Mouse (Mus musculus) cerebellum, adult 11 months (tissue): ENCODE data around the gene Dnajc8.
A peak's percentile ranks its signal among the peaks of the same experiment; 100 is the strongest.

Experiments used
- DNase-seq: peaks from one replicate; pipeline ENCODE4 v3.0.0; 2022

Dnajc8 gene

DNA sequence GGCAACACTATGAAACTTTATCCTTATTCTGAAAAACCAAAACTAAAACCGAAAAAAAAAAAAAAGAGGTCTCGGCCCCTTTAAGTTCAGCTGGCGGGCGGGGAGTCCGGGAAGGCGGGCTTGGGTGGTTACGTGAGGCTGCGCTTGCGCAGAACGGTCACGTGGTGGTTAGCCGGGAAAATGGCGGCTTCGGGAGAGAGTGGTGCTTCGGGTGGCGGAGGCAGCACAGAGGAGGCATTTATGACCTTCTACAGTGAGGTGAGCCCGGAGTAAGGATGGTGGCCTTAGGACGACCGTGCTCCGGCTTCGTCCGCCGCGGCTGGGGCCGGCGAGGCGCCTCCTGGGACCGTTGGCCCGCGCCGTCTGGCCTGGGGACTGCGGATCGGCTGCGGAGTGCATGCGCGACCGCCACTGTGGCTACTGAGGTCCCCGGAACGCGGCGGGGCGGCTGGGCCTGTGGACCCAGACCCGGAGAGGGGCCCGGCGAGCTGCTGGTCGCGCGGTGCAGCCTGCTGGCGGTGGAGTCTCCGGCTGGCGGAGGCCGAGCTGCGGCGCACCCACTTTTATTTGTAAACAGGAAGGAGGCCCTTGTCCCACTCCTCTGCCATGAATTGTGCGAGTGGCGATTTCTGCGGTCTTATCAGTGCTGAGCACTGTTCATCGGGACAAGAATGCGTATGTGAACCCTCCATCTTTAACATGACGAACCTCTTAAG, at the start of gene Dnajc8:
Gene Dnajc8, plus strand, starts transcription at position 145 of the 716 bp plus-strand sequence.
- peak; percentile 91 for DNase-seq

DNA sequence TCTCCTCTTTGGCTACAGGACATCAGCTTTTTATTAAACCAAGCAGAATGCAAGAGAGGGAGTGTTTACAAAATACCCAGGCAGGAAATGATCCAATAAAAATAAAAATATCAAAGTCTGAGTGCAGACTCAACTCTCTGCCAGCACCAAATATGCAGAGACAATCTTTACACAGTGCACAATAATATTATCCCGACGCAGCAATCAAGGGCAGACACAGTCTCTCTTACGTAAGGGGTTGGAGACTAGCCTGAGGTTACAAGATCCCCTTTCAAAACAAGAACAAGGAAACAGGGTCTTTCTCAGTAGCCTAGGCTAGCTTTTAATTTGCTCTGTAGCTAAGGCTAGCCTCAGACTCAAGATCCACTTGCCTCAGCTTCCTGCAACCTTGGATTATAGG, 46.8 kb upstream of the Dnajc8 start:
- DNase-seq = no peak

DNA sequence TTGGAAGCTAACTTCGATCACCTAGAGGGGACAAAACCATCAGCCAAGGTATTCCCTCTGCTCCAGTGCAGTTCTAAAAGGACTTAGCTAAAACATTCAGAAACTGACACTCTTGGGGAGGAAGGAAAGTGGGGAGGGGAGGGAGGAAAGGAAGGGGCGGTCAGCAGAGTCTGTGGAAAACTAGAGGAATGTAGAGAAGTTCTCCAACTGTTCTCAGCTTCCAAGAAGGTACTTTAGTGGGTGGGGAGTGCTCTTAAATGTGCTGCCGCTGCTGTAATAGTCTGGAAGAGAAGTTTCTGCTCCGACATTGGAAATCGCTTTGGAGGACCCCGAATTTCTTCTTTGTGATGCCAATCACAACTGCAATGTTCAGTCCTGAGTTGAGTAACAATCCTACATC, 46.4 kb upstream of the Dnajc8 start:
- no peak for DNase-seq

DNA sequence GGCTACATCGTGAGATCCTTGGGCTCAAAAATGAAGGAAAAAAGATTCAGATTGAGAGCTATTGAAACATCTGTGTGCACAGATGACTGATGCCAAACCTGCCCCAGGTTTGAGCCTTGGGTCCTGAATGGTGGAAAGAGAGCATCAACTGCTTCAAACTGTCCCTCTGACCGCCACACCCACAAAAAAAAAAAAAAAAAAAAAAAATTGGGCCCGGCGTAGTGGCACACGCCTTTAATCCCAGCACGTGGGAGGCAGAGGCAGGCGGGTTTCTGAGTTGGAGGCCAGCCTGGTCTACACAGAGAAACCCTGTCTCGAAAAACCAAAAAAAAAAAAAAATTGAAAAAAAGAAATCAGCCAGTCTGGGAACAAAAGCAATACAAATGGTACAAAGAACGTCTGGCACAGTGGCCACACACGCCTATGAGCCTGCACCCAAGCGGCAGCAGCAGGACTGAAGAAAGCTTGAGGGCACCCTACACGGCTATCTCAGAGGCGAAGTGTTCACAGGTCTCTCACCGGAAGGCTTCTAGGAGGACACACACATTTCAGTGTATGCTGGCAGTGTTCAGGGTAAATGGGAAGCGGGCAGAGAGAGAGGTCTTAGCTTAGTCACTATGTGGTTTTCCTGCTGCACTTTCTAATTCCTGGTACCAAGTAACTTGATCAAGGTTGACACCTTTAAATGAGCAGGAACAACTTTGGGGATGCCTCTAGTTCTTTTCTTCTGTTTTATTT, 44.9 kb upstream of the Dnajc8 start:
- no peak for DNase-seq

DNA sequence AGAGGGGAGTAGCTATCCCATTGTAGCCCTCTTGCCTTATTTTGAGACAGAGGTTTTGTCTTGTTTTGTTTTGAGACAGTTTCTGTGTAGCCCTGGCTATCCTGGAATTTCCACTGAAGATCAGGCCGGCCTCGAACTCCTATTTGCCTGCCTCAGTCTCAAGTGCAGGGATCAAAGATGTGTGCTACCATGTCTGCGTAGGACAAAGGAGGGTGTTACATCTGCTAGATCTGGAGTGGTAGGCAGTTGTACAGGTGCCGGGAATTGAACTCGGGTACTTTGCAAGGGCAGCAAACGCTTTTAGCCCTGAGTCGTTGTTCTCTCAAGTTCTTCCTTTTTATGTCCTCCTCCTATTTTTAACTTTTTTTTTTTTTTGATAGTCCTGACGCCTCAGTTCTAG, 44.3 kb upstream of the Dnajc8 start:
- no peak for DNase-seq

DNA sequence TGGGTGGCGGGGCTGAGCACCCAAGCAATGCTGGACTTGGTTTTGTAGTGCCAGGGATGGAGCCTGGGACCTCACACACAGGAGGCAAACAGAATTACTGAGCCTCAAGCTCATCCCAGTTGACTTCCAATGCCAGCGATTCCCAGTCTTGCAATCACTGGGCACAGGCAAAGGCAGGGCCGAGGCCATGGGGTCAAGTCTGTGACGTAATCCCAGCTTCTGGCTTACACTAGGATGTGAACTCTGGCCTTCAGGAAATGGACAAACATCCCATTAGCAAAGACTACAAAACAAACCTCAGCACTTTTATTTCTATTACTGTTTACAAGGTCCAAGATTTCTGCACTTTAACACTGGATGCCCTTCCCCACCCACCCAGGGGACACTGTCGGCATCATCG, 43.6 kb upstream of the Dnajc8 start:
- no peak for DNase-seq

DNA sequence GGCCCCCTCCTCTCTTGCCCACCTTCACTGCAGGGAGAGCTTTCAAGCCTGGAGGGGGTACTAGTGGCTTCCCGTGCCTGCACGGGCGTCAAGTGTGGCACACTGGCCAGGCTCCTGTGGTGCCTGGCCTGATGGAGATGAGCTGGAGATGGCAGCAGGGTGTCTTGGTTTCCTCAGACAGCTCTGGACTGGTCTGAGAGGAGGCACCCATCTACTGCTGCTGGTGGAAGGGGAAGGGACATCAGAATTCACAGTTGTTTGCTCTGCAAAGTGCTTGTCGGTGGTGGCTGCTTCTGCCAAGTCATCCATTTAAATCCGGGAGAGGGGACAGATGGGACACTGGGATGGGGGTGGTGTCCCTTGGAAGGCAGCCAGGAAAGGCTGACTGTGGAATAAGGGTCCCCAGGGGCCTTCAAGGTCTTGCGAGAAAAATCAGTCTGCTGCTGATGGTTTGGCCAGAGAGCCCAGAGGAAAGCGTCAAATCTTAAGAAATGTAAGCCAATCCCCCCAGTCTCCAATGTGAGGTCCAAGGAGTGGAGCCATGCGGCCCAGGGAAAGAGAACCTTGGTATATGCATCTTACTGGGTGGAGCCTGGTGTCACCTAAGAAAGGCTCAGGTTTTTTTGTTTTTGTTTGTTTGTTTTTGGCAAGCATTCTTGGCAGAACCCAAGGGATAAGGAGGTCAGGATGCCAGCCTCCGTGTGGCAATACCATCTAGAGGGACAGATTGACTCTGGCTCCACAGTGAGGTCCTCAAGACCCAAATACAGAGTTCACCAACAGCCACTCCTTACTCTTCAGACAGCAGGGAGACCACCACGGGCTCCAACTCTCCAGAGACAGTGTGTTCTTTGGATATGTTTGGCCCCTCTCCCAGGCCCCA, 42.9 kb upstream of the Dnajc8 start:
- DNase-seq = peak; percentile 31

DNA sequence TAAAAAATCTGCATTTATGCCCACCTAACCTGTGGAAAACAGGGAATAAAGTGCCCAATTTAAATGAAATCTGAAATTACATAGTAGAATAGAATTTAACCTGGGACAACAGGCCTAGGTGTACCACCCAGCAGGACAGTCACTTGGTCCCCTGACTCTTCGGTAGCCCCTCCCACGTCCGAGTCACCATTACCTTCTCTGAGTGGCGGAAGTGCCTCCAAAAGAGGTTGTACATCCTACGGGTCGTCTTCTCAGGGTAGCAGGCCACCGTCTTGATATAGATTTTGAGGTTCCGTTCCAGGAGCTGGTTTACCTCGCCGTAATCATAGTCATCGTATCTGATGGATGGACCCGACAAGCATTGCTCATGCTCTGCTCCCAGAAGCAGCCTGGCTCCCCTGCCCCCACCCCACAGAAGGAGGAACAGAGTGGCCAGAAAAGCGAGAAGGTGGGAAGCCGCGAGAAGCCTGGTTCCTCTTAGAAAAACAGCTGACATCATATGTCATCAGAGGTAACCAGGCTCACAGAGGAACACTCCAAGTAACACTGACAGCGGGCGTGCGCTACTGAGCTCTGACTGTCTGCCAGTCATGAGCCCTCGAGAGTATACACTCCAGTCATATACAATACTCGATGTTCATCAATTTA, 41.0 kb upstream of the Dnajc8 start:
- no peak for DNase-seq

DNA sequence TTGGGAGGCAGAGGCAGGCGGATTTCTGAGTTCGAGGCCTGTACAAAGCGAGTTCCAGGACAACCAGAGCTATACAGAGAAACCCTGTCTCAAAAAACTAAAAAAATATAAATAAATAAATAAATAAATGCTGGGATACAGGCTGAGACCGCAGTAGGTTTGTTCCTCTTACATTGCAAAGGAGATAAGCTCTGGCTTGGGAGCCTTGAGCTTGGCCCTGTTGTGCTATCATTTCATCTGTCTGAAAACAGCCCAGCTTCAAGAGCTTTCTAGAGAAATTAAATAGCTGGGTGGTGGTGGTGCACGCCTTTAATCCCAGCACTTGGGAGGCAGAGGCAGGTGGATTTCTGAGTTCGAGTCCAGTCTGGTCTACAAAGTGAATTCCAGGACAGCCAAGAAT, 33.7 kb upstream of the Dnajc8 start:
- DNase-seq = no peak

DNA sequence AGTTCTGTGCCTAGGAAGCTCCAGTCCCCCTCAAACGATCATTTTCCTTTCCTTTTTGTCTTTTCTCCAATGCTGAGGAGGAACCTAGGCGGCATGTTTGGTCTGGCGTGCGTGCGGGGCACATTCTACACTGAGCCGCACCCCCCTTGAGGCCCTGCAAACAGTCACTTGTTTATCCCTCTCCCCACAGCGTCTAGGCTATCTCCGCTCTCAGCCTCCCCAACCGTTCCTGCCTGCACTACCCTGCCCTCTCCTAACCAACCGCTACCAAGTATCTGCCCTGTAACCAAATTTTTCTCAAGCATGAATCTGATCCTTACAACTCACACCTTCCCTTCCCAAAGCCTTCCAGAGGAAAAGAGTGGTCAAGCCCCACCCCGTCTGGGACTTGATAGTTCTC, 32.0 kb upstream of the Dnajc8 start:
- DNase-seq = no peak

DNA sequence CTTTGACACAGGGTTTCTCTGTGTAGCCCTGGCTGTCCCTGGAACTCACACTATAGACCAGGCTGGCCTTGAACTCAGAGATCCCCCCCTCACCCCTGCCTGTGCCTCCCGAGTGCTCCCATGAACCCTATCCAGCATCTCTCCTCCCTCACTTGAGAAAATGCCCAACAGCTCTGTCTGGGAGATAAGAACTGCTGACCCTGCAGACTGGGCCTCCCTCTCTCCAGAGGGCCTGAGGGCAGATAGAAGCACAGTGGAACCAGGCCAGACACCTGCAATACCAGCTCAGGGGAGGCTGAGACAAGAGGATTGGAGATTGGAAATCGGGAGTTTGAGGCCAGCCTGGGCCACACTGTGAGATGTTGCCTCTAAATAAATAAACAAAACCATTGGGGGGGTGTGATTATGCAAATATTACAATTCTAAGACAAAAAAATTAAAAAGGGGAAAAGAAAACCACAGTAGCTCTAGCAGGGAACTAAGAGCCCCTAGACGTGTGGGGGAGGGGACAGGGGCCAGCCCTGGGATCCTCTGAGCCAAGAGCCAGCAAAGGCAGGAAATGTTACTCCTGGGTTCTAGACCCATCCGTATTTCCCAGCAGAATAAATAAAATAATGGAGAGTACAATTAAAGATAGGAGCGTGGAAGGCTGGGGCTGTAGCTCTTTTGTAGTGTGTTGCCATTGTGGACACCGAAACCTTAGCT, 30.2 kb upstream of the Dnajc8 start:
- no peak for DNase-seq

DNA sequence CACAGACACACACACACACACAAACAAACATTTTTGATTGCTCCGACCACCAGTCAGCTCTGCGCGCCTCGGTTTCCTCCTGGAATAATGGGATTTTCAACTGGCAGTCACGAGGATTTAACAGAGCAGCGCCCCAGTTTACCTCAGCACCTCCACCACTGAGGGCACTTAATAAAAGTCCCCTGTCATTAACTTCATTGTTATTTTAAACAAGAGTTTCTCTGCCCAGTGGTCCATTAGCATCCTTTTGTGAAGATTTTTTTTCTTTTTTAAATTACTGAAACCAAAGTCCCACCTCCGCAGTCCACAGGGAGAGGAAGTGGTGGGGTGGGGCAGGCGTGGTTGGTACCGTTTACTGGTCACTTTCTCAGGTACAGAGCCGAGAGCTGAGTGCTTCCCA, 29.6 kb upstream of the Dnajc8 start:
- DNase-seq = no peak

DNA sequence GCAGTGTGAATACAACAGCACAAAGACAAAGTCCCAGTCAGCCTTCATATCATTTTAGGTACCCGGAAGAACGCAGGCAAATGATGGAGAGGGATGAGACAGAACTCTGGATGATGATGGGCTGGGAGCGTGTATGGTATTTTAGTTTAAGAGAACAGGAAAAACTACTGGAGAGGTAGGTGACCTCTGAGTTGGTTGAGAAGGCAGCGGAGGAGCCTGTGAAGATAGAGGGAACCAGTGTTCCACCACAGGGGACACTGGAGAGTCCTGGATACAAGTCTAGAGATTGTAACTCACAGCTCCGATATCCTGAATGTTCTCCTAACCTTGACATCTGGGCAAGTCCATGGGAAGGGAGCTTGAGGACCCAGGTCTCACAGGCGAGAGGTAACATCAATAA, 29.1 kb upstream of the Dnajc8 start:
- no peak for DNase-seq

DNA sequence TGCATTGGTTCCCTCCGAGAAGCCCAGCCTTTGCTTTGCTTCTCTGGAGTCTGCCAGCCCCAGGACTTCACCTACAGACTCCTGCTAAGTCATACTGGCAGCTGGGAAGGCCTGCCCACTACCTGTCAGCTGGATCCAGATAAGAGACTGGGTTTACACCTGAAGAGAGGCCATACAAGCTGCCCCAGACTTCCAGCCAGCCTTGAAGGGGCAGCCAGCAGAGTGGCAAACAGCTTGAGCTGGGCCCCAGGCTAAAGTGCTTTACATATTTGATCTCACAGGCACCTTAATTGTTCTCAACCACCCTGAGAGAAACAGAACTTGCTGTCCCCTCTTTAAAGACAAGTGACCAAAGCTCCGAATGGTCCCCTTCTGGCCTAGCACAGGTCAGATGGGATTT, 28.1 kb upstream of the Dnajc8 start:
- DNase-seq = no peak

DNA sequence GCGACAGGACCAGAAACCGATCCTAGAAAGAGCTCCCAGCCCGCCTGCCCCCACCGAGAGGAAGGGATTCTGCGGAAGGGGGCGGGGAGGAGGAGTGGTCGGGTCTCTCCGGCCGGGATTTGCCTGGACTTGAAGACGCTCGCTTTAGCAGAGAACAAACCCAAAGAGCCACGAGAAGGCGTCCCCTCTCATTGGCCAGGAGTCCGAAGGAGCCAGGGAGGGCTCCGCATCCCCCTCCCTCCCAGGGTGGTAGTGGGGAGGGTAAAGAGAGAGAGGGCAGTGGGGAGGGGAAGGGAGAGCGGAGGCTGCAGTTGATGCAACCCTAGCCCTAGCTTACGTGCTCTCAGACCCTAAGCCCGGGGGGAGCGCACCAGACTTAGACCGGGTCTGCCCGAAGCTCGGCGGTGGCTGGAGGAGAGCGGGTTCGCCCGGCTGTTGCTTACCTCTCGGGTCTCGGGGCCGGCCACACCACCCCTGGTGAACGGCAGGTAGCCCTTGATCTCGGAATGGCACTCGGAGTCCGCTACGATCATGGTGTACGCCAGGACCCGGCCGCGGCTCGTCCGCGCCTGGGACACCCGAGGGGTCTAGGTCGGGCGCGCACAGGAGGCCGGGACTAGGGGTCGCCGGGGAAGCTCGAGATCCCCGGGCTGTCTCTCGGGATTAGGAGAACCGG, 25.6 kb upstream of the Dnajc8 start:
- DNase-seq = peak; percentile 40

DNA sequence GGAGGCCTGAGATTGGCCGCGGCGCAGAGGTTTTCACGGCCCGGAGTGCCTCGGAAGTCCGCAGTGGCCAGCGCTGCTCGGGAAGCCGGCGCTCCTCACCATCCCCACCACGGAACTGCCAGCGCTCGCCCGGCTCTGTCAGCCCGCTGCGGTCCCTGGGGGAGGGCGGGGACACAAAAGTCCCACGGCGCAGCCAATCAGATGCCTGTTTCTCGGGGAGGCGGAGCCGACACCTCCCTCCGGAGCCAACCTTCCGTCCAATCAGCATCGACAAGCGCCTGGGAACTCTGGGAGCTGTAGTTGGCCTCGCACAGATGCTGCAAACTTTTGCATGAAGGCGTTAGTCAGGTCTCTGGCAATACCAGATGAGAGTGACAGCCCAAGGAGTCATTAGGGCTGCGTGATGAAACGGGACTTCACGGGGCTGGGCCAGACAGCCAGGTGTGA, 25.0 kb upstream of the Dnajc8 start, which contains the start of gene Sesn2:
Gene Sesn2, minus strand, starts transcription at position 150 of the 447 bp plus-strand sequence.
- DNase-seq = peak; percentile 94

DNA sequence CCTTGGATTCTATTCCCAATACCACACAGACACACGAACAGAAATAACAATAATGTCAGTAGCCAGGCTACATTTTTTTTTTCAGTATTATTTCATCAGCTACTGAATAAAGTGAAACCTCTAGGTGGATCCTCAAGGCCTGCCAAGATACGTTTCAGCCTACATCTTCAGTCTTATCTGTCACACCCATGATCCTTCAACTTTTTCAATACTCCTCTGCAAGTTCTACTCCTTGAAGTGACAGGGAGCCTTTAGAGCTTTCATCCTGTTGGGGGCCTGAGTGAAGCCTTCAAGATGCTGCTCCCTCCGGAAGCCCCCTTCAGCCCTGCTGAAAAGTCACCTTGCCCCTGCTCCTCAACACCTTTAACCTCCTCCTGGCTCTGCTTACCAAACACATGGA, 23.3 kb upstream of the Dnajc8 start:
- DNase-seq = no peak

DNA sequence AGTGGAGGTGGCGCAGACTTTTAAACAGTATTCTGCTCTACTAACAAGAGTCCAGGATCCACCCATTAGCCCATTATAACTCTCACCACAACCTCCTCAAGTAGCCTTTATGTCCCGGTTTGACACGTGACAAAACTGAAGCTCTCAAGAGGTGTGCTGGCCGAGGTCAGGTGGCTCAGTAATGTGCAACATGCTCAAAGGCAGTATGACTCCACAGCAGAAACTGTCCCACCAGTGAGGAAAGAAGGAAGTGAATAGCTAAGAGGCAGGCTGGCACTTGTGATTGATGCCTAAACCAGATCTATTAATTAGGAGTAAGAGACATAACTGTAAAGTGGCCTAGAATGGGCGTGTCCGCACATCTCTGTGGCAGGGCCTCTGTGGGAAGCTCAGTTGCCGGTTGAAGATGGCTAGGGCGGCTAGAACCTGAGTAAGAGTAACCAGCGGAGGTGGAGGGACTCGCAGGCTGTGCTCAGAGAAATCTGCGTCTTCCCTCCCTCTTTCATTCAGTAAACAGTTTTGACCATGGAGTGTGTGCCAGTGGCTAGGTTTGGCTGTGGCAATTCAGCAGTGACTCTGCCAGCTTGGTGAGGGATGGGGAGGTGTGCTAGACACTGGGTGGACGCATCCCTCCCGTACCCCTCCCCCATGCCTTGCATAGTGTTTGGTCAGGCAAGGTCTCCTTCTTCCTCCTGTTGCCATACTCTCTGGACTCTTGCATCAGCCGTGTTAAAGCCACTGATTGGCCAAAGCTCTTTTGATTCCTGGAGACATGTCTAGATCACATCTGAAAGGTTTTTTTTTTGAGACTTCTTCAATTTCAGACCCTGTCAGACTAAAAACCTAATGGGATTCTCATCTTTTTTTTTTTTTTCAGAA, 21.7 kb upstream of the Dnajc8 start:
- no peak for DNase-seq

DNA sequence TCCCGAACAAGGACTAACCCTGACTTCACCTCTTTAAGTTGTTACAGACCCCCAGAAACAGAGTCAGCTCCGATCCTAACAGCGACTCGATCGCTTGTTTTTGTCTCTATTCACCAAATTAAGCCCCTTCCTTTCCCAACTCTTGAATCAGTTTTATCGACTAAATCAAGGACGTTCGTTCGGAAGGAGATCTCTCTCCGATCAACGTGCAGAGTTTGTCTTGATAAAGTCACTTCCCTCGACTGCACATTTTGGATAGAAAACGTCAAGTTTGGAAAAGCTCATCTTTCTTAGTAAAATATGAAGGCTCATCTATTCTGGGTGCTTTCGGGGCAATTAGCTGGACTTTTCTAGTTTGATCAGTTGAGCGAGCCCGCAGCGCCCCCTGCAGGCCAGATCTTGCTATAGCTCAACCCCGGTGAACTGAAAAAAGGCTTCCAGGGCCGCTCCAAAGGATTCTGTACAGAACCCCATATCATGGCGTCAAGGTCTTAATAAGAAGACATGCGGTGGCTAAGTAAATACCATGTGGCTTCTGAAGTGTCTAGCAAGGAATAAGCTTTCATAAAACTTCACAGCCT, 20.7 kb upstream of the Dnajc8 start:
- DNase-seq = peak; percentile 78
